Mouse (Mus musculus) ES-Bruce4 (cell line): ENCODE measurements at regions not wholly inside any gene's neighbourhood (a gene's known extent, or its start where the extent isn't known, plus 50 kb on each side); places are given as distances from the start of the nearest gene placed in this dataset.

Experiments
- H3K27ac ChIP-seq: 2 replicates; pipeline ENCODE4 v1.5.1; 2012; ENCODE audit warnings: low read length, inconsistent platforms; ENCODE audit not compliant: insufficient read depth
- H3K27me3 ChIP-seq: 2 replicates; pipeline ENCODE4 v1.6.1; 2012; ENCODE audit warnings: mild to moderate bottlenecking, low read length, inconsistent platforms; ENCODE audit not compliant: control insufficient read depth, poor library complexity, insufficient read depth, severe bottlenecking
- H3K36me3 ChIP-seq: 2 replicates; pipeline ENCODE4 v1.6.1; 2012; ENCODE audit warnings: inconsistent platforms, mild to moderate bottlenecking, low read length, moderate library complexity; ENCODE audit not compliant: control insufficient read depth, poor library complexity, insufficient read depth, severe bottlenecking
- H3K4me1 ChIP-seq: one replicate; pipeline ENCODE4 v1.8.1; 2011; ENCODE audit warnings: low read length; ENCODE audit not compliant: control insufficient read depth, insufficient read depth
- H3K4me3 ChIP-seq: 2 replicates; pipeline ENCODE4 v1.5.1; 2011; ENCODE audit warnings: low read depth, mild to moderate bottlenecking, low read length
- H3K9ac ChIP-seq: 2 replicates; pipeline ENCODE4 v1.6.1; 2012; ENCODE audit warnings: low read depth, mild to moderate bottlenecking, inconsistent platforms; ENCODE audit not compliant: poor library complexity, severe bottlenecking
- H3K9me3 ChIP-seq: replicated peaks from 2 replicates; pipeline ENCODE4 v1.6.1; 2012; ENCODE audit warnings: mild to moderate bottlenecking, low read length, inconsistent platforms; ENCODE audit not compliant: control insufficient read depth, poor library complexity, insufficient read depth, severe bottlenecking
- CTCF ChIP-seq: IDR thresholded peaks from one replicate; pipeline ENCODE4 v1.8.1; 2011; ENCODE audit warnings: low read depth, low read length
- EP300 ChIP-seq: IDR thresholded peaks from 2 replicates; pipeline ENCODE4 v1.6.1; 2011; ENCODE audit warnings: low read depth, low read length; ENCODE audit not compliant: insufficient read depth
- POLR2A ChIP-seq: IDR thresholded peaks from one replicate; pipeline ENCODE4 v1.8.1; 2011; ENCODE audit warnings: low read length; ENCODE audit not compliant: insufficient read depth

GRCm38 (mm10) chr13:102176456-102176855 is 408.4 kb upstream of the Pik3r1 start:
- no peaks in the 10 kb centered on the region for H3K27me3 ChIP-seq
- no peaks in the 10 kb centered on the region for H3K36me3 ChIP-seq

GRCm38 (mm10) chr13:102194716-102195115 is 426.7 kb upstream of the Pik3r1 start:
- TF ChIP-seq CTCF = no peak
- TF ChIP-seq POLR2A = no peak
- TF ChIP-seq EP300 = no peak
- H3K9ac ChIP-seq = no peak overlapping the region
- no peak overlapping the region for H3K27ac ChIP-seq
- no peaks in the 10 kb centered on the region for H3K4me1 ChIP-seq
- no peaks in the 10 kb centered on the region for H3K27me3 ChIP-seq
- peaks cover 3% of the 10 kb centered on the region; the same call in 1 of the 2 replicates for H3K9me3 ChIP-seq
- H3K4me3 ChIP-seq = no peak overlapping the region
- H3K36me3 ChIP-seq = no peaks in the 10 kb centered on the region

More at GRCm38 (mm10) chr13:102176456-102176855, 408.4 kb upstream of the Pik3r1 start:
- Histone ChIP-seq H3K27ac (no peak overlapping the region), H3K4me1 (no peaks in the 10 kb centered on the region), H3K4me3 (no peak overlapping the region), H3K9me3 (no peaks in the 10 kb centered on the region), H3K9ac (no peak overlapping the region)
- TF ChIP-seq POLR2A (no peak), EP300 (no peak), CTCF (no peak)

- H3K4me3 ChIP-seq = no peak overlapping the region
- H3K36me3 ChIP-seq = no peaks in the 10 kb centered on the region
- H3K9me3 ChIP-seq = no peaks in the 10 kb centered on the region
- no peak overlapping the region for H3K9ac ChIP-seq
- no peaks in the 10 kb centered on the region for H3K4me1 ChIP-seq
- H3K27me3 ChIP-seq = no peaks in the 10 kb centered on the region
- no peak overlapping the region for H3K27ac ChIP-seq
- no peak for TF ChIP-seq EP300
- TF ChIP-seq CTCF = no peak
- TF ChIP-seq POLR2A = no peak
Observed at GRCm38 (mm10) chr13:102202301-102202700, 434.3 kb upstream of the Pik3r1 start.

- Histone ChIP-seq H3K4me3 (no peak overlapping the region), H3K9me3 (no peaks in the 10 kb centered on the region), H3K27me3 (no peaks in the 10 kb centered on the region), H3K4me1 (no peaks in the 10 kb centered on the region), H3K36me3 (no peaks in the 10 kb centered on the region), H3K27ac (no peak overlapping the region), H3K9ac (no peak overlapping the region)
- TF ChIP-seq EP300 (no peak), CTCF (no peak), POLR2A (no peak)
Observed at GRCm38 (mm10) chr13:102218486-102218885, 450.5 kb upstream of the Pik3r1 start.

- Histone ChIP-seq H3K27ac (no peak overlapping the region), H3K4me3 (no peak overlapping the region), H3K9ac (no peak overlapping the region), H3K9me3 (no peaks in the 10 kb centered on the region), H3K36me3 (no peaks in the 10 kb centered on the region), H3K4me1 (no peaks in the 10 kb centered on the region), H3K27me3 (no peaks in the 10 kb centered on the region; the same call in 1 of the 2 replicates)
- TF ChIP-seq CTCF = no peak
- TF ChIP-seq POLR2A = no peak
- TF ChIP-seq EP300 = no peak
Observed at GRCm38 (mm10) chr13:102231048-102231447, 462.3 kb upstream of the Cd180 start.

GRCm38 (mm10) chr13:102232291-102232936 is 460.9 kb upstream of the Cd180 start:
- Histone ChIP-seq H3K36me3 (no peaks in the 10 kb centered on the region), H3K27me3 (no peaks in the 10 kb centered on the region; the same call in 1 of the 2 replicates), H3K9ac (no peak overlapping the region), H3K9me3 (no peaks in the 10 kb centered on the region), H3K27ac (no peak overlapping the region), H3K4me3 (no peak overlapping the region), H3K4me1 (no peaks in the 10 kb centered on the region)
- TF ChIP-seq EP300 (no peak), CTCF (no peak), POLR2A (no peak)
